ENCODE assay signal across 16 mouse cellular contexts in the genomic region with DNA sequence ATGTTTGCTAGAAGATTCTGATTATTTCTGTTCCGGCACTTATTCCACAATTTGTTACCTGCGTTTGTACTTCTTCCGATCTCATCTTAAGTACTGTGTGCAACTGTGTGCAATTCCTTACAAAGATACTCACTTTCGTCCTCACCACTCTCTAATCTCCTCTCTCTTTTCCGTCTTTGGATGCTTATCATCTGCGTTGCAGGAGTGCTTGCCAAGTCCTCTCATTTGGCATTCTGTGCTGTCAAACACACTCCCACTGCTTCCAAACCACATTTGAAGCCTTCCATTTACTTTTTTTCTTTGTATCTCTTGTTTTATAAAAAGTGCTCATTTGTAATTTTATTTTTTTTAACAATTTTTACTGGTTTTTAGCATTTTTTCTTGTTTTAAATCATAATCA.
DNase-seq lines count a peak whose midpoint lies in the region; ATAC-seq and TF ChIP-seq lines count a peak whose summit lies in the region.
"Had no signal": no experiment of that assay in that cellular context is flagged by ENCODE, and none has a peak within 500 bp of the region (broad histone marks: within the 10 kb centered on the region; RNA-seq: fewer than 3 reads in every experiment).

No protein-coding gene starts in this region.

- H3K36me3 ChIP-seq in forebrain, postnatal 0 days (ENCODE audit: insufficient read depth), result no peaks in the 10 kb centered on the region
- H3K36me3 ChIP-seq in forebrain, embryonic 12.5 days (replicated peaks), result no peaks in the 10 kb centered on the region
- H3K36me3 ChIP-seq in liver, embryonic 11.5 days (ENCODE audit: control insufficient read depth, insufficient read depth, low read length), result no peaks in the 10 kb centered on the region
- H3K36me3 ChIP-seq in midbrain, embryonic 10.5 days, result no peaks in the 10 kb centered on the region
- H3K36me3 ChIP-seq: forebrain, embryonic 15.5 days; lung, embryonic 15.5 days; stomach, embryonic 15.5 days had no signal

- H3K4me2 ChIP-seq in forebrain, postnatal 0 days (ENCODE audit: low read depth), result no peak overlapping the region
- H3K4me2 ChIP-seq in forebrain, embryonic 12.5 days, result no peak overlapping the region
- H3K4me2 ChIP-seq in liver, embryonic 11.5 days, result no peak overlapping the region
- H3K4me2 ChIP-seq: forebrain, embryonic 15.5 days; lung, embryonic 15.5 days; stomach, embryonic 15.5 days had no signal

- TF ChIP-seq CTCF in forebrain, postnatal 0 days (IDR thresholded peaks at IDR 0.05; ENCODE audit: low read depth), result no peak

- DNase-seq in forebrain, postnatal 0 days, result peak; percentile 75
- DNase-seq in frontal cortex, adult 2 months (ENCODE audit: extremely low spot score in 1 of 2, low spot score in 1 of 2), result peak; percentile 11 to 67
- DNase-seq in layer of hippocampus, adult 9-11 months, result peak; percentile 66
- DNase-seq in right cerebral cortex, postnatal 25 days, result peak; percentile 9
- DNase-seq in kidney, postnatal 25 days, result no peak
- DNase-seq in liver, embryonic 11.5 days (ENCODE audit: low spot score), result no peak
- DNase-seq in midbrain, embryonic 10.5 days (ENCODE audit: low spot score), result no peak
- DNase-seq: cerebellum, adult 11 months; liver; spleen, adult 18-20 months; thymus, postnatal 25 days had no signal

- WGBS in forebrain, postnatal 0 days, result 63% methylated on average over 6 of the region's 6 CpGs
- 96% methylated on average over 6 of the region's 6 CpGs for WGBS in forebrain, embryonic 12.5 days
- WGBS in liver, embryonic 11.5 days, result 77% methylated on average over 6 of the region's 6 CpGs
- 92% methylated on average over 6 of the region's 6 CpGs for WGBS in midbrain, embryonic 10.5 days

- H3K27ac ChIP-seq in forebrain, postnatal 0 days (ENCODE audit: low read depth, low read length), result no peak overlapping the region
- no peak overlapping the region for H3K27ac ChIP-seq in forebrain, embryonic 12.5 days
- H3K27ac ChIP-seq in liver, embryonic 11.5 days (ENCODE audit: low read depth, low read length), result no peak overlapping the region
- H3K27ac ChIP-seq in midbrain, embryonic 10.5 days (replicated peaks), result no peak overlapping the region
- H3K27ac ChIP-seq: forebrain, embryonic 15.5 days; lung, embryonic 15.5 days; stomach, embryonic 15.5 days had no signal

- ATAC-seq in forebrain, postnatal 0 days, result peak; percentile 40; the same call in 1 of the 2 replicates
- no peak for ATAC-seq in forebrain, embryonic 12.5 days (ENCODE audit: low FRiP score)
- no peak for ATAC-seq in liver, embryonic 11.5 days (replicated peaks; ENCODE audit: low FRiP score)
- ATAC-seq: forebrain, embryonic 15.5 days; Patski had no signal

- H3K4me3 ChIP-seq in forebrain, postnatal 0 days (ENCODE audit: low read depth, low read length), result no peak overlapping the region
- no peak overlapping the region for H3K4me3 ChIP-seq in forebrain, embryonic 12.5 days (replicated peaks)
- no peak overlapping the region for H3K4me3 ChIP-seq in liver, embryonic 11.5 days (ENCODE audit: low read depth, low read length)
- no peak overlapping the region for H3K4me3 ChIP-seq in midbrain, embryonic 10.5 days
- H3K4me3 ChIP-seq: forebrain, embryonic 15.5 days; lung, embryonic 15.5 days; stomach, embryonic 15.5 days had no signal

- H3K9ac ChIP-seq in forebrain, postnatal 0 days, result no peak overlapping the region
- H3K9ac ChIP-seq in forebrain, embryonic 12.5 days, result no peak overlapping the region
- no peak overlapping the region for H3K9ac ChIP-seq in liver, embryonic 11.5 days (ENCODE audit: low read depth, low read length)
- H3K9ac ChIP-seq: forebrain, embryonic 15.5 days; lung, embryonic 15.5 days; stomach, embryonic 15.5 days had no signal

- no peaks in the 10 kb centered on the region for H3K4me1 ChIP-seq in forebrain, postnatal 0 days (ENCODE audit: insufficient read depth)
- no peaks in the 10 kb centered on the region for H3K4me1 ChIP-seq in forebrain, embryonic 12.5 days
- no peaks in the 10 kb centered on the region for H3K4me1 ChIP-seq in liver, embryonic 11.5 days (replicated peaks; ENCODE audit: control insufficient read depth, insufficient read depth, low read length)
- H3K4me1 ChIP-seq in midbrain, embryonic 10.5 days, result peaks cover 2% of the 10 kb centered on the region; the same call in 1 of the 2 replicates
- H3K4me1 ChIP-seq: forebrain, embryonic 15.5 days; lung, embryonic 15.5 days; stomach, embryonic 15.5 days had no signal

- H3K9me3 ChIP-seq in forebrain, postnatal 0 days (ENCODE audit: low read length), result no peaks in the 10 kb centered on the region
- no peaks in the 10 kb centered on the region for H3K9me3 ChIP-seq in forebrain, embryonic 12.5 days
- H3K9me3 ChIP-seq in liver, embryonic 11.5 days (ENCODE audit: control insufficient read depth, low read length), result no peaks in the 10 kb centered on the region
- no peaks in the 10 kb centered on the region for H3K9me3 ChIP-seq in midbrain, embryonic 10.5 days (replicated peaks)
- H3K9me3 ChIP-seq: forebrain, embryonic 15.5 days; lung, embryonic 15.5 days; stomach, embryonic 15.5 days had no signal

- no peaks in the 10 kb centered on the region for H3K27me3 ChIP-seq in forebrain, postnatal 0 days (ENCODE audit: insufficient read depth, low read length)
- no peaks in the 10 kb centered on the region for H3K27me3 ChIP-seq in forebrain, embryonic 12.5 days
- no peaks in the 10 kb centered on the region for H3K27me3 ChIP-seq in liver, embryonic 11.5 days (replicated peaks; ENCODE audit: control insufficient read depth, insufficient read depth, low read length)
- H3K27me3 ChIP-seq in midbrain, embryonic 10.5 days (ENCODE audit: low read depth, poor library complexity, severe bottlenecking), result no peaks in the 10 kb centered on the region
- H3K27me3 ChIP-seq: forebrain, embryonic 15.5 days; lung, embryonic 15.5 days; Patski; stomach, embryonic 15.5 days had no signal

Comparison
In these comparisons a context has a peak if more than half of its experiments do, and no peak if none do; other contexts are left out.
1. DNase-seq: peak in forebrain, postnatal 0 days (single experiment), frontal cortex, adult 2 months (2 of 2), layer of hippocampus, adult 9-11 months (single experiment) and right cerebral cortex, postnatal 25 days (single experiment); none in kidney, postnatal 25 days (0 of 2), liver, embryonic 11.5 days (single experiment) and midbrain, embryonic 10.5 days (single experiment).